Mouse (Mus musculus) G1E (cell line): ENCODE measurements around the gene Pla2g3.

Experiments used
- CTCF ChIP-seq: IDR thresholded peaks from 2 replicates; pipeline ENCODE4 v1.5.1; 2012; ENCODE audit warnings: low read depth, low read length, inconsistent platforms, mixed read lengths
- GATA1 ChIP-seq: IDR thresholded peaks from 2 replicates; pipeline ENCODE4 v1.6.1; 2012; ENCODE audit warnings: borderline replicate concordance, low read length, inconsistent platforms, mixed read lengths
- POLR2AphosphoS5 ChIP-seq: IDR thresholded peaks from 2 replicates; pipeline ENCODE4 v1.6.1; 2012; ENCODE audit warnings: low read depth, low read length, inconsistent platforms; ENCODE audit not compliant: insufficient replicate concordance
- TAL1 ChIP-seq: conservative IDR thresholded peaks from 2 replicates; pipeline ENCODE4 v1.6.1; 2012; ENCODE audit warnings: low read depth, low read length, inconsistent platforms, mixed read lengths

DNA sequence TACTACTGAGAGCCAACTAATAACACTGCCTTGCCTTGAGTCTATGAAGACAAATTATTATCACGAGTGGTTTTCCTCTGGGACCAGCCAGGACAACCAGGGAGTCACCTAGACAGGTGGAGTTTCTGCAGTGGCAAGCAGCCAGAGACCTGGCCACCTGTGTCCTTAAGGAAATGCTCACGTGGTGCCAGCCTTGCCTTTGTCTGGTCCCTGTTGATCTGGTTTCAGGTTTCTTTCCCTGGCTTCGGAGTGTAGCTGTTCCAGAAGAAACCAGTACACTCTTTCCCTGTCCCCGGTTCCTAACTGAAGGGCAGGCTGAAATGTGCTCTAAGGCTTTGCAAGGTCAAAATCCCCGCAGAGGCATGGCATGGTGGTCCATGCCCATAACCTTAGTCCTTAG is 8.7 kb downstream of the Pla2g3 start:
- no peak for TF ChIP-seq CTCF
- TF ChIP-seq GATA1: no peak
- no peak for TF ChIP-seq TAL1
- TF ChIP-seq POLR2AphosphoS5: no peak
